Mouse (Mus musculus) gastrocnemius, postnatal 25 days (tissue): ENCODE measurements around the gene Tra2a. TPM values are rescaled to one million over a fixed set of nuclear protein-coding genes. Genes with fewer than 3 reads are reported as not detected.

Source experiments
- DNase-seq: peaks from one replicate; pipeline ENCODE4 v3.0.0; 2022
- total RNA-seq, 2 experiments: library from RNA; stranded (reverse); gene quantifications; 1 replicate in 1 of 2; 2 replicates in 1 of 2; pipeline ENCODE4 v1.2.3; 2021

The Tra2a gene
- total RNA-seq, 2 experiments from 2014 or later, result 15.8 to 18.6 TPM

DNA sequence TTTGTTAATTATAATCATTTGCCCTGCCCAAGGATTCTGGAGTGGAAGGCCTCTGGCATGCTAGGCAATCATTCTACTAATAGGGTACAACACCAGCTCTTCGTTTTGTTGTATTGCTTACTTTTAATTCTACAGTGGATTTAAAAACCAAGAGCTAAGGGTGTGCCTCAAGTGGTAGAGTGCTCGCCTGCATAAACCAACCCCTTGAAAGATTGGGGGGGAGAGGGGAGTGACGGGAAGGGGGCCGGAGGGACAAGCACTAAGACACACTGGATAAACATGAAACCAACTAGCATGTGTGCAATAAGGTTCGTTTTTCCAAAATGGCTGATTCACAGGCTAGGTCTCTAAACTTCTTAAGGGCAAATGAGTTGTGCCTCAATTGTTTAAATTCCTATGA lies 52.2 kb downstream of the Tra2a start:
- no peak for DNase-seq

GRCm38 (mm10) chr6:49209881-49210854 lies 53.7 kb downstream of the Tra2a start:
- DNase-seq, result peak; percentile 5

DNA sequence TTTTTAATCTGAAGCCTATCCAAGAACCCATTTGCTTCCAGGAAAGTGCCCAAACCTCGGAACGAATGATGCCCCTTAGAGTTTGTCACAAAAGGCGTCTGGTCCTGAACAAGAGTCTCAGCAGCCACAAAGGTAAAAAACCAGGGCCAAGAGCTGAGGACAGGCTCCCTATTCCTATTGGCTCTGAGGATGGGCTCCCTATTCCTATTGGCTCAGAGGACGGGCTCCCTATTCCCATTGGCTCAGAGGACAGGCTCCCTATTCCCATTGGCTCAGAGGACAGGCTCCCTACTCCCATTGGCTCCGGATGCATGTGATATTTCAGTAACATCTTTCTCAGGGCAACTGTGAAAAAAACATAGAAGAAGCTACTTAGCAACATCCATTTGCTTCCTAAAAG lies 54.9 kb downstream of the Tra2a start:
- peak; percentile 9 for DNase-seq

GRCm38 (mm10) chr6:49208297-49208930 lies 55.4 kb downstream of the Tra2a start:
- DNase-seq, result no peak

DNA sequence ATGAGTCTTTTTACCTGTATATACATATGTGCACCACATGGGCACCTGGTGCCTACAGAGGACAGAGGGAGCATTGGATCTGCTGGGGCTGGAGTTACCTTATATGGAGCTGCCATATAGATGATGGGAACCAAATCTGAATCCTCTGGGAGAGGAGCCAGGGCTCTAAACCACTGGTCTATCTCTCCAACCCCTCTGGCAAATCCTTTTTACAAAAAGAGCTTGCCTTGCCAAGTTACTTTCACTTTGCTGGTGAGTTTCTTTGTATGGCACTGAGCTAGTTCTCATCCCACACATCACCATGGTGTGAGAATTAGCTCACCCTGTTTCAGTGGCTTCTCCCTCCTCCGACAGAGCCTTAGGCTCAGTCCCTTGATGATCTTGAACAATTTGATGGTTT lies 57.4 kb downstream of the Tra2a start:
- no peak for DNase-seq

DNA sequence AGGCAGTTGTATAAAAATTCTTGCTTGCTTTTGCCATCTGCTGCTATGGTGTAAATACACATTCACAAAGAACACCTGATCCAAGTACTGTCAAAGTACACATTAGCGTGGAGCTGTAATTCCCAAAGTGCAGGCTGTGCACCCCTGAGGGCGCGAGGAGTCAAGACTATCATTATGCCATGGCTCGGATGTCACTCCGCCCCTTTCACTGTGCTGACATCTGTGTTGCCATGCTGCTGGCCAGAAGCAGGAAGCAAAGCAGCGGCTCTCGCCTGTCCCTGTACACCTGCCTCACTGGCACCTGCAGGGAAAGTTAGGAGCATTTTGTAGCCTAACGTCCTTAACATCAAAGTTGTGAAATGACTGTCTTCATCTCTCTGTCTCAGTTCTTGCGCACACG lies 68.6 kb downstream of the Tra2a start:
- DNase-seq, result no peak

DNA sequence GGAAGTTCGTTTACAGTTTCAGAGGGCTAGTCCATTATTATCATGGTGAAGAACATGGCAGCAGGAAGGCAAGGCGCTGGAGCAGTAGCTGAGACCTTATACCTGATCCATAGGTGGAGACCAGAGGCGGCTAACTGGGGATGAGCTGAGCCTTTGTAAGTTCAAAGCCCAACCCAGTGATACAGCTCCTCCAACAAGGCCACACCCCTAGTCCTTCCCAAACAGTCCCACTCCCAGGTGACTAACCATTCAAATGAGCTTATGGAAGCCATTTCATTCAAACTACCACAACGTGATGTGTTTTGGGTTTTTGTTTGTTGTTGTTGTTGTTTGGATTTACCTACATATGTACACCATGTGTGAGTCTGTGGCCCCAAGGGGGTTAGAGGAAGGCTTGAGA lies 69.3 kb downstream of the Tra2a start:
- DNase-seq, result no peak

Other genes with a start within 250 kb of the Tra2a start
- under 1 TPM; 0.87 to 0.96 TPM for gene Gpnmb, start 227.5 kb downstream of the Tra2a start, total RNA-seq
- gene Malsu1, start 190.2 kb downstream of the Tra2a start, total RNA-seq, result 10 to 100 TPM; 41.5 to 44.0 TPM
- under 1 TPM; 0.15 to 0.29 TPM for gene Igf2bp3, start 49.1 kb downstream of the Tra2a start, total RNA-seq
- 1 to 10 TPM; 1.8 to 2.0 TPM for gene Ccdc126, start 55.2 kb upstream of the Tra2a start, total RNA-seq
- under 1 TPM; 0.24 to 0.87 TPM for gene Fam221a, start 103.7 kb upstream of the Tra2a start, total RNA-seq
- under 1 TPM in 1 of 2 experiments, not detected in 1; 0.21 TPM for gene Stk31, start 131.6 kb upstream of the Tra2a start, total RNA-seq